Mouse (Mus musculus) MEL-GATA-1-ER (cell line): ENCODE results near the gene Slc25a17.

Experiments
- DNase-seq: peaks from one replicate; pipeline ENCODE4 v3.0.0-alpha.2; 2012; ENCODE audit warnings: low read depth; ENCODE audit errors: extremely low read depth

Gene Slc25a17

DNA sequence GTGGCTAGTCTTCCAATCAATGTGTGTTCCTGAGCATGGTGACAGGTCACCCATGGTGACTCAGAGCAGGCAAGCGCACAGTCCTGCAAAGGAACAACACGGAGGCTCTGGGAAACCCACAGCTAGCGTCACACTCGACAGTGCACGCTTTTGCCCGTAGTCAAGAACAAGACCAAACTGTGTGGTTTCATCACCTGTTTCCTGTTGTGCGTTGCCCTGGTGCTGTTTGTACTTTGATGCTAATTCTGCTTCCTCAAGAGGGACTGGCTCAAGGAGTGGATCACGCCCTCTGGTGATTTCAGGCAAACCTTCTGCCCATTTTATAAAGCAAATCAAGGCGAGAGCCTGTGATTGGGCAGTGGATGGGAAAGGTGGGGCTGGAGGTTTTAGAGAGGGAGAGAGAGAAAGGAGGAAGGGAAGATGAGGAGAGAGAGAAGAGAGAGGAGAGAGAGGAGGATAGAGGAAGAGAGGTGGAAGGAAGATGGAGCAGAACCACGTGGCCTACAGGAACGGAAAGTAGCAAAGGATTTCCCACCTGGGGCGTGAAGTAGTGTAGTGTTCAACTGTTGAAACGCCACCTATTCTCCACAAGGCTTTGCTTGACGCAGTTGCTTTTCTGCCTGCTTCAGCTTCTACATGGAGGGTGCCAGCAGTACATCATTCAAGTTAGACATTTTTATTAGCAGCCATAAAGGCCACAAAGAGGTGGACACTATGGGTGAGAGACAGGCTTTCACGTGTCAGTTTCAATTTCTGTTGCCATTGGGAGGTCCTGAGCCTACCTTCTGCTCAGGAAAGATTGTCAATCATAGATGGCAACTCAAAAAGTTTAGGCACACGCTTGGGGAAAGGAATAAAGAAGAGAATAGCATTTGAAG is 59.2 kb downstream of the Slc25a17 start:
- no peak for DNase-seq

- DNase-seq = no peak
These were observed 60.0 kb downstream of the Slc25a17 start for GRCm38 (mm10) chr15:81300520-81301069.

DNA sequence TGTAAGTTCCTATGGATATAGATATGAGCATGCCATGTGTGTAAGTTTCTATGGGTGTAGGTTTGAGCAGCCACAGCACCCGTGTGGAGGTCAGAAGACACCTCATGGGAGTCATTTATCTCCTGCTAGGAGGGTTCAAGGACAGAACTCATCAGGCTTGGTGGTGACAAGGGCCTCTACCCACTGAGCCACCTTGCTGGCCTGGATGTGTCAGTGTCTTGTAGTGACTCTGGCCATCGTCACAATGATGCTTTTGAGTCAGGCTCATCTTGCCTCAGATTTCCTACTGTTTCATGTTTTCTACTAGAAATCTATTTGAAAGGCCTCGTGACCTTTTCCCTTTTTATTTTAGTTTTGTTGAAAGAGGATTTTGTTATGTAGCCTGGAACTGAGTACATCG is 61.1 kb downstream of the Slc25a17 start:
- DNase-seq = no peak

GRCm38 (mm10) chr15:81298213-81298612 is 62.4 kb downstream of the Slc25a17 start:
- DNase-seq = no peak

DNA sequence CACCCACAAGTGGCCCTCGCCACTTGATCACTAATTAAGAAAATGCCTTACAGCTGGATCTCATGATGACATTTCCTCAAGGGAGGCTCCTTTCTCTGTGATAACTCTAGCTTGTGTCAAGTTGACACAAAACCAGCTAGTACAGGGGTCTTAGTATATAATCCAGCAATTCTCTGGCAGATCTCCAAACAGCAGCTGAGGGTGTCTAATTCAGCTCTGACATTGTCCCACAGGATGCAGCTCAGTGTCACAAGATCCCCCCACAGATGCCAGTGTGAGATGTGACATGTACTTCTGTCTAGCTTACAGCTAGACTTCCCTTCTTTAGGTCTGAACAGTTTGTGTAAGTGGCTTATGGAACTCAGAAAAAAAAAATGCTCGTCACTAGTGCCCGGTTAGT is 63.1 kb downstream of the Slc25a17 start:
- DNase-seq = no peak

GRCm38 (mm10) chr15:81294897-81295296 is 65.7 kb downstream of the Slc25a17 start:
- peak; percentile 46 for DNase-seq

DNA sequence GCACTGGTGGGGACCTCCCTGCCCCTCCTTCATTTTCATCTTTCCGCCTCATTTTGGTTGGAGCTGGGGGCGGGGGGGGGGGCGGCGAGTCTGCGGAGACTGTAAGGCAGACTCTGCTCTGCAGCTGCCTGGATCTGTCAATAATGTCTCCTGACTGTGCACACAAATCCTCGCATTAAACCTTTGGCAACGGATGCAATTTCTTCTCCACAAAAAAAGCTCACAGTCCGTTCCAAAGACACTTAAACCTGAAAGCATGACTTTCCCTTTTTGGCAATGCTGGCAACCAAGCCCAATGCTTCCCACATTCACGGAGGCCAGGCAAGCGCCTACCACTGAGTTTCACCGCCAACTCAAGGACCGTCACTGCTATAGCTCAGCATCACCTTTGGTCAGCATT is 66.2 kb downstream of the Slc25a17 start:
- no peak for DNase-seq

DNA sequence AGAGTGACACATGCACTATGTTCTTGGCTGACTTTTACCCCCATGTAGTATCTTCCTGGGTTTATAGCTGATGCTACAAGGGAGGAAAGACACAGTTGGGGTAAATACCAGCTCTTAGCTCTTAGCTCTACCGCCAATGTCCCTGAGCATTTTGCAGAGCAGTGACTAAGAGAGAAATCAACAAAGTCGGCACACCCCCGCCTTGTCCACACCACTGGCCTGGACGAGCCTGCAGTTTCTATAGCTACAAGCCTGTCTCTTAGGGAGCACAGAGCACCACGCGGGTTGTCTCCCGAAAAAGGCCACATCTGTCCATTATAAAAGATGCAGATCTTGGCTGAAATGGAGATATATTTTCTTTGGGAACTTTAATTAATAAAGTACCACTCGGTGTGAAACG is 69.9 kb downstream of the Slc25a17 start:
- no peak for DNase-seq

DNA sequence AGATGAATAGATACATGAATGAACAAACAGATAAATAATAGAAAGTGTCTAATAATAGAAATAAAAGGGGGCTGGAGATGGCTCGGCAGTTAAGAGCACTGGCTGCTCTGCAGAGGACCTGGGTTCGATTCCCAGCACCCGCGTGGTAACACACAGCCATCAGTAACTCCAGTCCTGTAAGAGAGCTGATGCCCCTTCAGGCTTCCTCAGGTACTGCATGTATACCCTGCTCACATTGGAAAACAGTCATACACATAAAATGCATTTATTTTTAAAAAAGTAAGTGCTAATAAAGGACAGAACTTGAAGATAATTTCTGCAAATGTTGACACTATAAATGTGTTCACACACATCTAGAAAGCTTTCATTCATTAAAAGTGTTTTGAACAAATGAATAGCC is 70.4 kb downstream of the Slc25a17 start:
- DNase-seq = peak; percentile 11

DNA sequence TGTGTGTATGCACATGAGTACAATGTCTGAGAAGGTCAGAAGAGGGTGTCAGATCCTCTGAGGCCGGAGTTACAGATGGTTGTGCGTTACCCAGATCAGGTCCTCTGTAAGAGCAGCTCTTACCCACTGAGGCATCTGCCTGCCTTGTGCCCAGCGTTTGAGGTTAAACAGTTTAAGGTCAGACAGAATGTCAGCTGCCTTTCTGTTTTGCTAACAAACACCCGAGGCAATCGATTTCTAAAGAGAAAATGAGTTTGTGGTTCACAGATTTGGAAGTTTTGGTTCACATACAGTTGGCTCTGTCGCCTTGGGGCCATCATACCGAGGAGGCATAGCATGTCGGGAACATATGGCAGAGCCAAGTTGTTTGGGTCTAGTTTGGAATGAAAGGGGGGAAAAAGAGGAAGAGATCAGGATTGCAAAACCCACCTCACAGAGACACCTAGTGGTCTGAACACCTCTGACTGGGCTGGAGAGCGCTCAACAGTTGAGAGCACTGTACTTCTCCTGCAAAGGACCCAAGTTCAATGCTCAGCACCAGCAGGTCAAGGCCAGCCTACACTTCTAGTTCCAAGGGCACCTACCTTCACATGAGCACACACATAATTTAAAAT is 76.4 kb downstream of the Slc25a17 start:
- DNase-seq = no peak

DNA sequence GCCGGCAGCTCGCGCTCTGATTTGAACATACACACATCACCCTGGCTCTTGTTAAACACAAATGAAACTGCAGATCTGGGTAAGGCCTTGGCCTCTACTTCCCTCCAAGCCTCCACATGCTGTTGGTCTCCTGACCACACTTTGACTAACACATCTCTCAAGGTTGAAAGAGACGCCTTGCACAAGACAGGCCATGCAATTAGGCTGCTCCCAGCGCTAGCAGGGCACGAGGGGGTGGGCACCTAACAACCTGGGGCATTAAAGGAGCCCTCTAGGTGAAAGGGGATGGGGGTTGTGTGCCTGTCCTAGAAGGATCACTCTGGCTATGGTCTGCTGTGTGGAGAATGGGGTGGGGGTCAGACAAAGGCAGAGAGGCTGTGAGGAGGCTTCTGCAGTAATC is 81.9 kb downstream of the Slc25a17 start:
- DNase-seq = no peak

DNA sequence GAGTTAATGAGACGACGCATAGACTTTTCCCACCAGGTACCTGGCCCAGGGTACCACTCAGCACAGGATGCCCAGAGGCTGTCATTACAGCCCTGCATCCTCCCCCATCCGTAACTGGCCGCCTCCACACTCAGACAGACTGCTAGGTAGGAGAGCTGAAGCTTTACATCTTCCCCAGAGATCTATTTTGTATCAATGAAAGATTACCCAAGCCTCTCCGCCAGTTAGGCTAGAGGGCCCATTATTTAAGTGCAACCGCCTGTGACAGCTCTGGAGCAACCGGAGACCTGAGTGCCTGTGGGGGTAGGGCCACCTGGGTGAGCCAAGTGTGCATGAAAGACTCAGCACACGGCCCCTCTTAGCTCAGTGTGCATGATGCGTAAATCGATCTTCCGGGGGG is 82.7 kb downstream of the Slc25a17 start:
- no peak for DNase-seq

GRCm38 (mm10) chr15:81273361-81273760 is 87.3 kb downstream of the Slc25a17 start:
- no peak for DNase-seq

GRCm38 (mm10) chr15:81272305-81273053 is 88.1 kb downstream of the Slc25a17 start:
- no peak for DNase-seq
